Mouse (Mus musculus): ENCODE measurements at regions not wholly inside any gene's neighbourhood (a gene's known extent, or its start where the extent isn't known, plus 50 kb on each side); places are given as distances from the start of the nearest gene placed in this dataset.
A peak's percentile ranks its signal among the peaks of the same experiment; 100 is the strongest.

DNA sequence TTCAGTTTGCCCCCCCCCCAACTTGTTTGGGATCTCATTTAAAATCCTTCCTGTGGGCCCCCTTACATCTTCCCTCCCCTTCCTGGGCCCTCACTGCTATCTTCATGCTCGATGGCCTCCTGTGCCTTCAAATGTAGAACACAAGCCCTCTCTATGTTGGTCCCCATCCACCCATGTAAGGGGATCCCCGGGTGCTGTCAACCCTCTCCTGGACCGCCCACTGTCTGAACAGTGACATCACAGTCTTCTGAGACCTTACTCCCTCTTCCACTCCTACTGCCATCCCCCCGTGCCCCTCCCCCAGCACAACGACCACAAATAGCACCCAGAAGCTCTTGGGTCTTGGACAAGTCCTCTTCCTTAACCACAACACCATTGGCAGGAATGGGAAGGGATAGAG lies 56.6 kb upstream of the Twist2 start:
- Histone ChIP-seq H3K36me3 (ENCODE audit: control insufficient read depth, insufficient read depth, low read length) (no peaks in the 10 kb centered on the region), H3K27ac (ENCODE audit: insufficient read depth, low read depth, low read length) (no peak overlapping the region), H3K4me1 (ENCODE audit: control insufficient read depth, insufficient read depth, low read length) (no peaks in the 10 kb centered on the region), H3K4me3 (ENCODE audit: insufficient read depth, low read depth, low read length) (no peak overlapping the region), H3K27me3 (replicated peaks; ENCODE audit: control insufficient read depth, insufficient read depth, low read length) (no peaks in the 10 kb centered on the region; the same call in 1 of the 2 replicates)
- 83% methylated on average over 5 of the region's 5 CpGs for WGBS
- DNase-seq = no peak
- TF ChIP-seq POLR2A (IDR thresholded peaks at IDR 0.05; ENCODE audit: low read depth, low read length) = no peak
- no peak for TF ChIP-seq CTCF (conservative IDR thresholded peaks at IDR 0.05; ENCODE audit: insufficient read depth, insufficient read length, low read depth, low read length)

- no peaks in the 10 kb centered on the region for H3K27me3 ChIP-seq (replicated peaks; ENCODE audit: control insufficient read depth, insufficient read depth, low read length)
- no peaks in the 10 kb centered on the region for H3K36me3 ChIP-seq (ENCODE audit: control insufficient read depth, insufficient read depth, low read length)
- no peaks in the 10 kb centered on the region for H3K4me1 ChIP-seq (ENCODE audit: control insufficient read depth, insufficient read depth, low read length)
- WGBS = 14% methylated on average over 11 of the region's 11 CpGs
- H3K4me3 ChIP-seq (ENCODE audit: insufficient read depth, low read depth, low read length) = no peak overlapping the region
- H3K27ac ChIP-seq (ENCODE audit: insufficient read depth, low read depth, low read length) = no peak overlapping the region
- DNase-seq = peak; percentile 32
- no peak for TF ChIP-seq POLR2A (IDR thresholded peaks at IDR 0.05; ENCODE audit: low read depth, low read length)
- no peak for TF ChIP-seq CTCF (conservative IDR thresholded peaks at IDR 0.05; ENCODE audit: insufficient read depth, insufficient read length, low read depth, low read length)
Measured at GRCm38 (mm10) chr1:91747583-91747982, 53.7 kb upstream of the Twist2 start.
